Mouse (Mus musculus) A20 (cell line): ENCODE data around the gene Izumo1r.

ENCODE experiments used
- DNase-seq: peaks from one replicate; pipeline ENCODE4 v3.0.0-alpha.2; 2011; ENCODE audit warnings: low read depth, low spot score

Gene Izumo1r

GRCm38 (mm10) chr9:14903581-14904378, at the start of gene Izumo1r:
Izumo1r (minus strand) TSS chr9:14903949.
- DNase-seq = peak; percentile 10

GRCm38 (mm10) chr9:14951072-14951471, 47.3 kb upstream of the Izumo1r start:
- DNase-seq = no peak

- no peak for DNase-seq
Measured at GRCm38 (mm10) chr9:14948843-14949242, 45.1 kb upstream of the Izumo1r start.

- no peak for DNase-seq
Measured at GRCm38 (mm10) chr9:14946677-14947076, 42.9 kb upstream of the Izumo1r start.

- no peak for DNase-seq
Measured at GRCm38 (mm10) chr9:14945919-14946318, 42.2 kb upstream of the Izumo1r start.

- no peak for DNase-seq
Measured at GRCm38 (mm10) chr9:14942143-14942720, 38.5 kb upstream of the Izumo1r start.

GRCm38 (mm10) chr9:14939610-14940009, 35.9 kb upstream of the Izumo1r start:
- no peak for DNase-seq

- DNase-seq = no peak
Measured at GRCm38 (mm10) chr9:14937308-14937707, 33.6 kb upstream of the Izumo1r start.

GRCm38 (mm10) chr9:14934851-14935250, 31.1 kb upstream of the Izumo1r start:
- DNase-seq = no peak

- DNase-seq = no peak
Measured at GRCm38 (mm10) chr9:14931943-14932342, 28.2 kb upstream of the Izumo1r start.

GRCm38 (mm10) chr9:14931211-14931610, 27.5 kb upstream of the Izumo1r start:
- DNase-seq = no peak

- DNase-seq = peak; percentile 73
Measured at GRCm38 (mm10) chr9:14926593-14926992, 22.8 kb upstream of the Izumo1r start.

GRCm38 (mm10) chr9:14923625-14924024, 19.9 kb upstream of the Izumo1r start:
- no peak for DNase-seq

- no peak for DNase-seq
Measured at GRCm38 (mm10) chr9:14921971-14922560, 18.3 kb upstream of the Izumo1r start.

- DNase-seq = no peak
Measured at GRCm38 (mm10) chr9:14921254-14921653, 17.5 kb upstream of the Izumo1r start.

GRCm38 (mm10) chr9:14920608-14921007, 16.9 kb upstream of the Izumo1r start:
- no peak for DNase-seq

GRCm38 (mm10) chr9:14918825-14919668, 15.3 kb upstream of the Izumo1r start:
- no peak for DNase-seq

GRCm38 (mm10) chr9:14917661-14918060, 13.9 kb upstream of the Izumo1r start:
- DNase-seq = no peak

- DNase-seq = no peak
Measured at GRCm38 (mm10) chr9:14912037-14912436, 8.3 kb upstream of the Izumo1r start.

GRCm38 (mm10) chr9:14909981-14910380, 6.2 kb upstream of the Izumo1r start:
- no peak for DNase-seq

- DNase-seq = no peak
Measured at GRCm38 (mm10) chr9:14907816-14908415, 4.2 kb upstream of the Izumo1r start.
